Mouse (Mus musculus) cerebellum, adult 2 months (tissue): Measurements from ENCODE around the gene Trpm5. TPM values are rescaled to one million over a fixed set of nuclear protein-coding genes. Genes with fewer than 3 reads are reported as not detected.

Source experiments
- DNase-seq, 2 experiments: peaks; one replicate each; pipeline ENCODE4 v3.0.0; 2021
- H3K27ac ChIP-seq: fragments of 200-500 bp; 2 replicates; pipeline ENCODE4 v1.5.1; 2012; ENCODE audit warnings: low read length, control low read depth, inconsistent platforms; ENCODE audit not compliant: insufficient read depth
- H3K27me3 ChIP-seq: fragments of 200-500 bp; 2 replicates; pipeline ENCODE4 v1.6.1; 2012; ENCODE audit warnings: inconsistent platforms, mild to moderate bottlenecking, low read length, moderate library complexity; ENCODE audit not compliant: control insufficient read depth, insufficient read depth
- H3K4me1 ChIP-seq: fragments of 200-500 bp; 2 replicates; pipeline ENCODE4 v1.6.1; 2011; ENCODE audit warnings: low read length; ENCODE audit not compliant: control insufficient read depth, insufficient read depth
- H3K4me3 ChIP-seq: fragments of 200-500 bp; replicated peaks from 2 replicates; pipeline ENCODE3; 2011; ENCODE audit warnings: mild to moderate bottlenecking, low read depth, low read length, control low read depth; ENCODE audit not compliant: insufficient read depth
- CTCF ChIP-seq: fragments of 200-500 bp; IDR thresholded peaks from 2 replicates; pipeline ENCODE4 v1.5.1; 2011; ENCODE audit warnings: low read depth, mild to moderate bottlenecking, control low read depth, low read length, moderate library complexity, borderline replicate concordance; ENCODE audit not compliant: insufficient read depth
- POLR2A ChIP-seq: fragments of 200-500 bp; IDR thresholded peaks from 2 replicates; pipeline ENCODE4 v1.6.1; 2011; ENCODE audit warnings: low read length, control low read depth, borderline replicate concordance; ENCODE audit not compliant: insufficient read depth
- WGBS: fragments of 180-500 bp; shearing (Covaris S2); methylation state at CpG from one replicate; pipeline ENCODE4 v1.1.7; 2018; 5-methylcytosine and 5-hydroxymethylcytosine counted together
- polyA plus RNA-seq: library from polyadenylated mRNA; depleted of rRNA; stranded (reverse); fragments of >200 nt; gene quantifications from 2 replicates; pipeline ENCODE4 v1.2.3, GENCODE M21; 2012

Trpm5 gene
- polyA plus RNA-seq, 1 experiment: 0.13 TPM

- DNase-seq: peak; percentile 90 to 91
- H3K4me3 ChIP-seq: no peak overlapping the region
- WGBS: 7% methylated on average over 6 of the region's 6 CpGs
- no peak overlapping the region for H3K27ac ChIP-seq
- TF ChIP-seq CTCF (no peak), POLR2A (no peak)
- peaks cover 31% of the 10 kb centered on the region for H3K4me1 ChIP-seq
- H3K27me3 ChIP-seq: no peaks in the 10 kb centered on the region; the same call in 1 of the 2 replicates
Observed at GRCm38 (mm10) chr7:143123876-143124669, 29.6 kb upstream of the Trpm5 start.

GRCm38 (mm10) chr7:143122191-143122590 is 27.7 kb upstream of the Trpm5 start:
- no peak for TF ChIP-seq POLR2A
- TF ChIP-seq CTCF: no peak
- H3K27ac ChIP-seq: no peak overlapping the region
- DNase-seq: no peak
- WGBS: 86% methylated on average over 5 of the region's 5 CpGs
- peaks cover 31% of the 10 kb centered on the region for H3K4me1 ChIP-seq
- H3K27me3 ChIP-seq: no peaks in the 10 kb centered on the region; the same call in 1 of the 2 replicates
- no peak overlapping the region for H3K4me3 ChIP-seq

- peaks cover 17% of the 10 kb centered on the region for H3K4me1 ChIP-seq
- no peak for TF ChIP-seq CTCF
- no peak for TF ChIP-seq POLR2A
- WGBS: 88% methylated on average over 3 of the region's 3 CpGs
- H3K27ac ChIP-seq: no peak overlapping the region
- no peak overlapping the region for H3K4me3 ChIP-seq
- peaks cover 2% of the 10 kb centered on the region; the same call in 1 of the 2 replicates for H3K27me3 ChIP-seq
- DNase-seq: no peak
Observed at GRCm38 (mm10) chr7:143119826-143120225, 25.4 kb upstream of the Trpm5 start.

- WGBS: 59% methylated on average over 1 of the region's 1 CpGs
- no peak for DNase-seq
- Histone ChIP-seq H3K4me1 (peaks cover 13% of the 10 kb centered on the region; the same call in 1 of the 2 replicates), H3K27me3 (peaks cover 2% of the 10 kb centered on the region; the same call in 1 of the 2 replicates), H3K27ac (no peak overlapping the region), H3K4me3 (no peak overlapping the region)
- TF ChIP-seq POLR2A: no peak
- TF ChIP-seq CTCF: no peak
Observed at GRCm38 (mm10) chr7:143119407-143119806, 25.0 kb upstream of the Trpm5 start.

- DNase-seq: no peak
- no peaks in the 10 kb centered on the region for H3K4me1 ChIP-seq
- H3K27ac ChIP-seq: no peak overlapping the region
- TF ChIP-seq POLR2A (no peak), CTCF (no peak)
- H3K27me3 ChIP-seq: peaks cover 2% of the 10 kb centered on the region; the same call in 1 of the 2 replicates
- WGBS: 75% methylated on average over 5 of the region's 5 CpGs
- no peak overlapping the region for H3K4me3 ChIP-seq
Observed at GRCm38 (mm10) chr7:143116521-143116920, 22.1 kb upstream of the Trpm5 start.

GRCm38 (mm10) chr7:143114773-143115172 is 20.3 kb upstream of the Trpm5 start:
- Histone ChIP-seq H3K4me3 (no peak overlapping the region), H3K27ac (no peak overlapping the region), H3K4me1 (no peaks in the 10 kb centered on the region), H3K27me3 (peaks cover 2% of the 10 kb centered on the region; the same call in 1 of the 2 replicates)
- no peak for DNase-seq
- TF ChIP-seq POLR2A (no peak), CTCF (no peak)

GRCm38 (mm10) chr7:143112395-143112794 is 18.0 kb upstream of the Trpm5 start:
- Histone ChIP-seq H3K4me3 (no peak overlapping the region), H3K27ac (no peak overlapping the region), H3K27me3 (peaks cover 2% of the 10 kb centered on the region; the same call in 1 of the 2 replicates), H3K4me1 (peaks cover 4% of the 10 kb centered on the region)
- WGBS: 56% methylated on average over 1 of the region's 1 CpGs
- DNase-seq: no peak
- TF ChIP-seq CTCF: no peak
- TF ChIP-seq POLR2A: no peak

- DNase-seq: no peak
- peaks cover 2% of the 10 kb centered on the region; the same call in 1 of the 2 replicates for H3K27me3 ChIP-seq
- WGBS: 69% methylated on average over 4 of the region's 4 CpGs
- peaks cover 4% of the 10 kb centered on the region for H3K4me1 ChIP-seq
- no peak overlapping the region for H3K27ac ChIP-seq
- H3K4me3 ChIP-seq: no peak overlapping the region
- TF ChIP-seq POLR2A: no peak
- TF ChIP-seq CTCF: no peak
Observed at GRCm38 (mm10) chr7:143111719-143112118, 17.3 kb upstream of the Trpm5 start.
